Mouse (Mus musculus): ENCODE measurements at regions not wholly inside any gene's neighbourhood (a gene's known extent, or its start where the extent isn't known, plus 50 kb on each side); places are given as distances from the start of the nearest gene placed in this dataset.

- no peak overlapping the region for H3K9ac ChIP-seq
- no peaks in the 10 kb centered on the region for H3K9me3 ChIP-seq (replicated peaks)
- H3K27me3 ChIP-seq = no peaks in the 10 kb centered on the region
- no peak overlapping the region for H3K4me2 ChIP-seq (replicated peaks)
- H3K4me3 ChIP-seq (replicated peaks) = no peak overlapping the region
- peaks cover 35% of the 10 kb centered on the region for H3K4me1 ChIP-seq
- peak overlapping the region; percentile 70; the same call in 1 of the 2 replicates for H3K27ac ChIP-seq (replicated peaks)
- H3K36me3 ChIP-seq = no peaks in the 10 kb centered on the region
- 42% methylated on average over 6 of the region's 6 CpGs for WGBS
- ATAC-seq (ENCODE audit: insufficient number of reproducible peaks, low FRiP score, low TSS enrichment, low read depth) = no peak
Measured at GRCm38 (mm10) chr8:126751416-126752140, 157.8 kb upstream of the Irf2bp2 start.

GRCm38 (mm10) chr8:126745992-126746775 is 152.4 kb upstream of the Irf2bp2 start:
- WGBS = 58% methylated on average over 18 of the region's 18 CpGs
- no peak overlapping the region for H3K4me2 ChIP-seq (replicated peaks)
- no peak for ATAC-seq (ENCODE audit: insufficient number of reproducible peaks, low FRiP score, low TSS enrichment, low read depth)
- H3K9me3 ChIP-seq (replicated peaks) = no peaks in the 10 kb centered on the region
- H3K27ac ChIP-seq (replicated peaks) = peak overlapping the region; percentile 71; the same call in 1 of the 2 replicates
- H3K9ac ChIP-seq = no peak overlapping the region
- no peak overlapping the region for H3K4me3 ChIP-seq (replicated peaks)
- H3K36me3 ChIP-seq = no peaks in the 10 kb centered on the region
- peaks cover 24% of the 10 kb centered on the region for H3K4me1 ChIP-seq
- no peaks in the 10 kb centered on the region for H3K27me3 ChIP-seq

GRCm38 (mm10) chr8:126744747-126745382 is 151.1 kb upstream of the Irf2bp2 start:
- 50% methylated on average over 10 of the region's 10 CpGs for WGBS

GRCm38 (mm10) chr8:126743296-126743695 is 149.5 kb upstream of the Irf2bp2 start:
- no peak for ATAC-seq (ENCODE audit: insufficient number of reproducible peaks, low FRiP score, low TSS enrichment, low read depth)
- no peaks in the 10 kb centered on the region for H3K9me3 ChIP-seq (replicated peaks)
- H3K36me3 ChIP-seq = no peaks in the 10 kb centered on the region
- 65% methylated on average over 9 of the region's 9 CpGs for WGBS
- H3K4me1 ChIP-seq = peaks cover 24% of the 10 kb centered on the region
- no peak overlapping the region for H3K9ac ChIP-seq
- no peak overlapping the region for H3K27ac ChIP-seq (replicated peaks)
- H3K4me3 ChIP-seq (replicated peaks) = no peak overlapping the region
- no peaks in the 10 kb centered on the region for H3K27me3 ChIP-seq
- H3K4me2 ChIP-seq (replicated peaks) = no peak overlapping the region

More at GRCm38 (mm10) chr8:126744747-126745382, 151.1 kb upstream of the Irf2bp2 start:
- Histone ChIP-seq H3K4me3 (replicated peaks) (no peak overlapping the region), H3K9me3 (replicated peaks) (no peaks in the 10 kb centered on the region), H3K4me1 (peaks cover 24% of the 10 kb centered on the region), H3K27me3 (no peaks in the 10 kb centered on the region), H3K4me2 (replicated peaks) (no peak overlapping the region), H3K27ac (replicated peaks) (peak overlapping the region; percentile 71), H3K36me3 (no peaks in the 10 kb centered on the region), H3K9ac (no peak overlapping the region)
- ATAC-seq (ENCODE audit: insufficient number of reproducible peaks, low FRiP score, low TSS enrichment, low read depth) = no peak

- no peaks in the 10 kb centered on the region for H3K36me3 ChIP-seq
- 80% methylated on average over 3 of the region's 3 CpGs for WGBS
- no peak overlapping the region for H3K4me3 ChIP-seq (replicated peaks)
- no peaks in the 10 kb centered on the region for H3K9me3 ChIP-seq (replicated peaks)
- H3K27ac ChIP-seq (replicated peaks) = no peak overlapping the region
- H3K27me3 ChIP-seq = no peaks in the 10 kb centered on the region
- no peak for ATAC-seq (ENCODE audit: insufficient number of reproducible peaks, low FRiP score, low TSS enrichment, low read depth)
- no peak overlapping the region for H3K4me2 ChIP-seq (replicated peaks)
- H3K9ac ChIP-seq = no peak overlapping the region
- H3K4me1 ChIP-seq = peaks cover 24% of the 10 kb centered on the region
Measured at GRCm38 (mm10) chr8:126742081-126742480, 148.3 kb upstream of the Irf2bp2 start.

GRCm38 (mm10) chr8:126741031-126741430 is 147.2 kb upstream of the Irf2bp2 start:
- Histone ChIP-seq H3K27me3 (no peaks in the 10 kb centered on the region), H3K4me2 (replicated peaks) (no peak overlapping the region), H3K9ac (no peak overlapping the region), H3K27ac (replicated peaks) (no peak overlapping the region), H3K36me3 (no peaks in the 10 kb centered on the region), H3K9me3 (replicated peaks) (no peaks in the 10 kb centered on the region), H3K4me1 (peaks cover 29% of the 10 kb centered on the region), H3K4me3 (replicated peaks) (no peak overlapping the region)
- WGBS = 59% methylated on average over 3 of the region's 3 CpGs
- no peak for ATAC-seq (ENCODE audit: insufficient number of reproducible peaks, low FRiP score, low TSS enrichment, low read depth)

- Histone ChIP-seq H3K27ac (replicated peaks) (no peak overlapping the region), H3K27me3 (no peaks in the 10 kb centered on the region), H3K4me3 (replicated peaks) (no peak overlapping the region), H3K9ac (no peak overlapping the region), H3K36me3 (no peaks in the 10 kb centered on the region), H3K9me3 (replicated peaks) (no peaks in the 10 kb centered on the region), H3K4me2 (replicated peaks) (no peak overlapping the region), H3K4me1 (peaks cover 30% of the 10 kb centered on the region)
- 79% methylated on average over 10 of the region's 10 CpGs for WGBS
- ATAC-seq (ENCODE audit: insufficient number of reproducible peaks, low FRiP score, low TSS enrichment, low read depth) = no peak
Measured at GRCm38 (mm10) chr8:126739768-126740167, 146.0 kb upstream of the Irf2bp2 start.

- H3K36me3 ChIP-seq = no peaks in the 10 kb centered on the region
- no peak for ATAC-seq (ENCODE audit: insufficient number of reproducible peaks, low FRiP score, low TSS enrichment, low read depth)
- no peak overlapping the region for H3K4me2 ChIP-seq (replicated peaks)
- H3K27ac ChIP-seq (replicated peaks) = peak overlapping the region; percentile 96
- no peak overlapping the region for H3K4me3 ChIP-seq (replicated peaks)
- peaks cover 45% of the 10 kb centered on the region for H3K4me1 ChIP-seq
- no peaks in the 10 kb centered on the region for H3K9me3 ChIP-seq (replicated peaks)
- 70% methylated on average over 5 of the region's 5 CpGs for WGBS
- no peaks in the 10 kb centered on the region for H3K27me3 ChIP-seq
- H3K9ac ChIP-seq = no peak overlapping the region
Measured at GRCm38 (mm10) chr8:126737032-126737431, 143.2 kb upstream of the Irf2bp2 start.

- Histone ChIP-seq H3K36me3 (no peaks in the 10 kb centered on the region), H3K4me1 (peaks cover 45% of the 10 kb centered on the region), H3K4me3 (replicated peaks) (no peak overlapping the region), H3K27ac (replicated peaks) (peak overlapping the region; percentile 96), H3K27me3 (no peaks in the 10 kb centered on the region), H3K9ac (0 out of 2 replicates have a peak overlapping the region, but pooled peaks have one; percentile 5), H3K4me2 (replicated peaks) (no peak overlapping the region), H3K9me3 (replicated peaks) (no peaks in the 10 kb centered on the region)
- WGBS = 25% methylated on average over 10 of the region's 10 CpGs
- ATAC-seq (ENCODE audit: insufficient number of reproducible peaks, low FRiP score, low TSS enrichment, low read depth) = peak; percentile 52
Measured at GRCm38 (mm10) chr8:126736441-126736962, 142.7 kb upstream of the Irf2bp2 start.

GRCm38 (mm10) chr8:126735488-126736440 is 142.0 kb upstream of the Irf2bp2 start:
- Histone ChIP-seq H3K27ac (replicated peaks) (peak overlapping the region; percentile 96), H3K9me3 (replicated peaks) (no peaks in the 10 kb centered on the region), H3K4me2 (replicated peaks) (no peak overlapping the region), H3K36me3 (no peaks in the 10 kb centered on the region), H3K27me3 (no peaks in the 10 kb centered on the region), H3K9ac (0 out of 2 replicates have a peak overlapping the region, but pooled peaks have one; percentile 5), H3K4me1 (peaks cover 45% of the 10 kb centered on the region), H3K4me3 (replicated peaks) (no peak overlapping the region)
- ATAC-seq (ENCODE audit: insufficient number of reproducible peaks, low FRiP score, low TSS enrichment, low read depth) = peak; percentile 83
- 23% methylated on average over 25 of the region's 25 CpGs for WGBS
